8 mouse cellular contexts compared by ENCODE assay signal in genomic region chr2:130629080-130629838, GRCm38 (mm10). TPM values are rescaled to one million over a fixed set of nuclear protein-coding genes. Genes with fewer than 3 reads are reported as not detected.
DNase-seq lines count a peak whose midpoint lies in the region; ATAC-seq and TF ChIP-seq lines count a peak whose summit lies in the region.

No protein-coding gene starts in this region.

- H3K9me3 ChIP-seq in megakaryocyte, embryonic 14.5 days = no peaks in the 10 kb centered on the region

- DNase-seq in lung, adult 2 months = no peak
- DNase-seq in lung, postnatal 25 days (ENCODE audit: low spot score) = no peak
- DNase-seq in adipocyte (ENCODE audit: low spot score) = peak; percentile 33
- no peak for DNase-seq in frontal cortex, adult 2 months (ENCODE audit: extremely low spot score in 1 of 2, low spot score in 1 of 2)
- DNase-seq in left cerebral cortex, postnatal 25 days (ENCODE audit: low spot score in 2 of 2) = no peak
- no peak for DNase-seq in thymus, postnatal 4 days

- 1% methylated on average over 37 of the region's 37 CpGs for WGBS in lung, adult 2 months

- no peak for TF ChIP-seq POLR2A in lung, adult 2 months (IDR thresholded peaks at IDR 0.05; ENCODE audit: borderline replicate concordance, extremely low read depth, low read depth, low read length)

- H3K36me3 ChIP-seq in megakaryocyte, embryonic 14.5 days (replicated peaks; ENCODE audit: low read length) = peaks cover 30% of the 10 kb centered on the region

- ATAC-seq in granulocyte monocyte progenitor cell, adult 5-6 weeks (replicated peaks; ENCODE audit: poor library complexity, severe bottlenecking) = peak; percentile 72

- H3K4me3 ChIP-seq in lung, adult 2 months (replicated peaks; ENCODE audit: extremely low read depth, low read depth, low read length) = peak overlapping the region; percentile 71
- H3K4me3 ChIP-seq in megakaryocyte, embryonic 14.5 days (replicated peaks) = peak overlapping the region; percentile 98

- intact Hi-C loops in left cerebral cortex, postnatal 25 days (cut with DNase I) = no loop called here

- peaks cover 18% of the 10 kb centered on the region for H3K27me3 ChIP-seq in megakaryocyte, embryonic 14.5 days (replicated peaks)

- peaks cover 6% of the 10 kb centered on the region; the same call in 1 of the 2 replicates for H3K4me1 ChIP-seq in lung, adult 2 months (ENCODE audit: control insufficient read depth, insufficient read depth, low read length)
- peaks cover 36% of the 10 kb centered on the region for H3K4me1 ChIP-seq in megakaryocyte, embryonic 14.5 days

- TF ChIP-seq CTCF in lung, adult 2 months (IDR thresholded peaks at IDR 0.05; ENCODE audit: insufficient read depth, low read length) = no peak

RNA-seq across cellular contexts. Expression of gene Fastkd5, which starts 0.6 kb away (rescaled TPM):
- polyA plus RNA-seq in lung, adult 2 months (2012; rRNA removed) = 1.1 and 2.1 TPM in 2 replicates
- total RNA-seq in granulocyte monocyte progenitor cell, adult 5-6 weeks (2014; fragmentation: Nextera tagmentation) = 15.6 and 16.3 TPM in 2 replicates
- 17.1 and 19.3 TPM in 2 replicates for total RNA-seq in granulocyte monocyte progenitor cell, adult 5-6 weeks (2017)
- polyA plus RNA-seq in megakaryocyte, embryonic 14.5 days (2012; ENCODE audit: insufficient read depth, low replicate concordance) = 0.94 TPM in 1 of 2 replicates, not detected in the other
- polyA plus RNA-seq in frontal cortex, adult 2 months (2012; rRNA removed) = 3.8 TPM in 2 replicates
- total RNA-seq in left cerebral cortex, postnatal 25 days (2021) = 1 to 10 TPM; 8.2 to 9.0 TPM

RNA-seq across cellular contexts. Expression of gene Ubox5, which starts 0.6 kb away (rescaled TPM):
- 4.7 and 6.0 TPM in 2 replicates for polyA plus RNA-seq in lung, adult 2 months (2012; rRNA removed)
- 7.0 and 9.3 TPM in 2 replicates for total RNA-seq in granulocyte monocyte progenitor cell, adult 5-6 weeks (2014; fragmentation: Nextera tagmentation)
- total RNA-seq in granulocyte monocyte progenitor cell, adult 5-6 weeks (2017) = 5.9 and 10.0 TPM in 2 replicates
- polyA plus RNA-seq in megakaryocyte, embryonic 14.5 days (2012; ENCODE audit: insufficient read depth, low replicate concordance) = 1.8 and 1.9 TPM in 2 replicates
- polyA plus RNA-seq in frontal cortex, adult 2 months (2012; rRNA removed) = 9.8 and 11.2 TPM in 2 replicates
- 10 to 100 TPM in 1 of 2 experiments, 1 to 10 TPM in 1; 9.8 to 10.7 TPM for total RNA-seq in left cerebral cortex, postnatal 25 days (2021)

RNA-seq across cellular contexts. Expression of gene Lzts3, which starts 13.3 kb away (rescaled TPM):
- 9.7 and 11.1 TPM in 2 replicates for polyA plus RNA-seq in lung, adult 2 months (2012; rRNA removed)
- 1.2 TPM in 1 of 2 replicates, not detected in the other for total RNA-seq in granulocyte monocyte progenitor cell, adult 5-6 weeks (2014; fragmentation: Nextera tagmentation)
- 0.13 and 0.57 TPM in 2 replicates for total RNA-seq in granulocyte monocyte progenitor cell, adult 5-6 weeks (2017)
- polyA plus RNA-seq in megakaryocyte, embryonic 14.5 days (2012; ENCODE audit: insufficient read depth, low replicate concordance) = 0.46 TPM in 1 of 2 replicates, not detected in the other
- polyA plus RNA-seq in frontal cortex, adult 2 months (2012; rRNA removed) = 114 and 133 TPM in 2 replicates
- total RNA-seq in left cerebral cortex, postnatal 25 days (2021) = 100 to 1,000 TPM; 174 to 190 TPM

RNA-seq across cellular contexts. Expression of gene Ddrgk1, which starts 35.2 kb away (rescaled TPM):
- 61.0 and 70.3 TPM in 2 replicates for polyA plus RNA-seq in lung, adult 2 months (2012; rRNA removed)
- total RNA-seq in granulocyte monocyte progenitor cell, adult 5-6 weeks (2014; fragmentation: Nextera tagmentation) = 50.3 and 111 TPM in 2 replicates
- 84.5 and 86.3 TPM in 2 replicates for total RNA-seq in granulocyte monocyte progenitor cell, adult 5-6 weeks (2017)
- 85.4 and 105 TPM in 2 replicates for polyA plus RNA-seq in megakaryocyte, embryonic 14.5 days (2012; ENCODE audit: insufficient read depth, low replicate concordance)
- polyA plus RNA-seq in frontal cortex, adult 2 months (2012; rRNA removed) = 97.5 and 108 TPM in 2 replicates
- 100 to 1,000 TPM in 1 of 2 experiments, 10 to 100 TPM in 1; 97.3 to 108 TPM for total RNA-seq in left cerebral cortex, postnatal 25 days (2021)

RNA-seq across cellular contexts. Expression of gene Itpa, which starts 38.2 kb away (rescaled TPM):
- polyA plus RNA-seq in lung, adult 2 months (2012; rRNA removed) = 16.5 and 17.1 TPM in 2 replicates
- total RNA-seq in granulocyte monocyte progenitor cell, adult 5-6 weeks (2014; fragmentation: Nextera tagmentation) = 80.5 and 90.4 TPM in 2 replicates
- total RNA-seq in granulocyte monocyte progenitor cell, adult 5-6 weeks (2017) = 64.1 and 76.7 TPM in 2 replicates
- polyA plus RNA-seq in megakaryocyte, embryonic 14.5 days (2012; ENCODE audit: insufficient read depth, low replicate concordance) = 8.6 and 10.1 TPM in 2 replicates
- polyA plus RNA-seq in frontal cortex, adult 2 months (2012; rRNA removed) = 53.3 and 58.1 TPM in 2 replicates
- 10 to 100 TPM; 39.4 to 42.8 TPM for total RNA-seq in left cerebral cortex, postnatal 25 days (2021)
